Mouse (Mus musculus) embryo, embryonic 9.5 days (tissue): ENCODE results near the gene Cd276.
A peak's percentile ranks its signal among the peaks of the same experiment; 100 is the strongest.

Experiments
- DNase-seq: peaks from one replicate; pipeline ENCODE4 v3.0.0-alpha.2; 2017; ENCODE audit errors: extremely low spot score

Cd276 gene

GRCm38 (mm10) chr9:58550928-58551327 is 4.3 kb downstream of the Cd276 start:
- DNase-seq, result no peak

GRCm38 (mm10) chr9:58549694-58550093 is 5.5 kb downstream of the Cd276 start:
- DNase-seq, result no peak

DNA sequence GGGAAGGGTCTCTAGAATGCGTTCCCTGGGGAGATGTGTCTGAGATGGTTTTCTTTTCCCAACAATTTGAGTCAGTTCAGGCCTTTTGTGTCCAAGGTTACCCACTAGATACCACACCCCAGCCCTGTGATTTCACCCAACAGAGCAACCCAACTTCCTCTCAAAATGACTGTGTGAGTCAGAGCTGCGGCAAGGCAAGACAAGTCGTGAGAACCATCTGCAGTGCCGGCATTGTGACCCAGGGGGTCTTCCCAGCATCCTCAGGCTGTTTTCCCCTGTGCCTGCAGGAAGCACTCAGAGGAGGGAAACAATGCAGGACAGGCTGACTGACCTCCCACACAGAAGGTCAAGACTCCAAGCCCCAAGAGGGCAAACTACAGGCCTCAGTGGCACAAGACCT is 6.3 kb downstream of the Cd276 start:
- DNase-seq, result no peak

GRCm38 (mm10) chr9:58546630-58547360 is 8.4 kb downstream of the Cd276 start:
- no peak for DNase-seq

GRCm38 (mm10) chr9:58545428-58545827 is 9.8 kb downstream of the Cd276 start:
- DNase-seq, result no peak

- no peak for DNase-seq
Observed at GRCm38 (mm10) chr9:58544879-58545324, 10.3 kb downstream of the Cd276 start.

DNA sequence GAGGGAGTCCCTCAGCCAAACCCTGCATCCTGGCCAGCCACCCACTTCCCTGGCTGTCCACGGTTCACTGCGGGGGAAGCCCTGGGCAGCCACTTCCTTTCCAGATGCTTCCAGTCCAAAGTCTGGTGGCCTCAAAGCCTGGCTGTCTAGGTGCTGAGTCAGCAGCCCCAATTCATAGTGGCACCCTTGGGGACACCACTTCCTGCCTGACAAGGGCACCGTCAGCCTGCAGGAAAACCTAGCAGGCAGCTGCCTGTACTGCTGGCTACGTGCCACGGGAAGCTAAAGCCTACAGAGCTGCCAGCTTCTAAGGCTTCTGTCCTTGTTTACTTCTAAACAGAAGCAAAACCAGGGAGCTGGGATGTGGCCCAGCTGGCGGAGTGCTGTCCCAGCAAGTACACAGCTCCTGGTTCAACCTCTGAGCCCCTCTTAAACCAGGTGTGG is 13.3 kb downstream of the Cd276 start:
- no peak for DNase-seq

DNA sequence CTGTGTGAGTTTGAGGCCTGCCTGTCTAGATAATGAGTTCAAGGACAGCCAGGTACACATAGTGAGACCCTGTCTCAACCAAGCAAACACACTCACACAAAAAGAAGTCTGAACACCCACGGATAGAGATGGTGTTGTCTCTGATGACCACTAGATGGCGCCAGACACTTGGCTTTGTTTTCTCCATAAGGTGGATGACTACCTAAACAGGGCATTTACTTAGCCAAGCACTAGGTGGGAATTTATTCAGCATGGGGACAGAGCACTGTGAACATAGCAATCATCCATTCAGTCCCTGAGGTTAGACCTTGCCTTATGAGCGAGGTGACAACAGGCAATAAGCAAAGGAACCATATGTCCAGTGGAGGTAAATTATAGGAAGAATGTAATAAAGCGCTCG is 15.4 kb downstream of the Cd276 start:
- peak; percentile 48 for DNase-seq

- DNase-seq, result no peak
Observed at GRCm38 (mm10) chr9:58537774-58538173, 17.5 kb downstream of the Cd276 start.

DNA sequence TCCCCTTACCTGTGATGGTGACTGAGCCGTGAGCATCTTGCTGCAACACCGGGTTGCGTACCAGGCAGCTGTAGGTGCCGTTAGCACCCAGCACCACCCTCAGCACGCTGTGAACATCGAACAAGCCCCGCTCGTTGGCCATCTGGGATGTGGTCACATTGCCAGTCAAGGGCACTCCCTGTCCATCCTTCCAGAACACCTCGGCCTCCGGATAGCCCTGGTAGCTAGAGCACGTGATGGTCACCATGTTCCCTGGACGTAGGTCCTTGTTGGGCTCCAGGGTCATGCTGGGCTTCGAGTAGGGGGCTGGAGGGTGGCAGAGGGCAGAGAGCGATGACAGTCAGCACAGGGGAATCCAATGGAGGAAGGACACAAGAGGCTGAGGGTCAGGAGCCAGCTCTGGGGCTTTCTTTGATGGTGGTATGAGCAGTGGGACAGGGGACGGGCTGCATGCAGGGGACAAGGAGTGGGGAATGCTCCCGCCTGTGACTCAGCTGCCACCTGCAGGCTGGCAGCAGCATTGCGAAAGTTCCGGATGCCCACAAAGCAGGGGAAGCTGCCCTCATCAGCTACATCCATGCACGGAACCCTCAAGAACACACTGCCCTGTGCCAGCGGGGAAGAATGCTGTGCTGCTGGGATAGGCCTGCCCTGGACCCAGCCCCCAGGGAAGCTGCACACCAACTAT is 19.6 kb downstream of the Cd276 start:
- DNase-seq, result peak; percentile 43

- peak; percentile 61 for DNase-seq
Observed at GRCm38 (mm10) chr9:58534766-58535165, 20.5 kb downstream of the Cd276 start.

GRCm38 (mm10) chr9:58533322-58533721 is 21.9 kb downstream of the Cd276 start:
- DNase-seq, result no peak

- DNase-seq, result no peak
Observed at GRCm38 (mm10) chr9:58532236-58532635, 23.0 kb downstream of the Cd276 start.

- DNase-seq, result no peak
Observed at GRCm38 (mm10) chr9:58530407-58530806, 24.8 kb downstream of the Cd276 start.

GRCm38 (mm10) chr9:58527841-58528240 is 27.4 kb downstream of the Cd276 start:
- no peak for DNase-seq

DNA sequence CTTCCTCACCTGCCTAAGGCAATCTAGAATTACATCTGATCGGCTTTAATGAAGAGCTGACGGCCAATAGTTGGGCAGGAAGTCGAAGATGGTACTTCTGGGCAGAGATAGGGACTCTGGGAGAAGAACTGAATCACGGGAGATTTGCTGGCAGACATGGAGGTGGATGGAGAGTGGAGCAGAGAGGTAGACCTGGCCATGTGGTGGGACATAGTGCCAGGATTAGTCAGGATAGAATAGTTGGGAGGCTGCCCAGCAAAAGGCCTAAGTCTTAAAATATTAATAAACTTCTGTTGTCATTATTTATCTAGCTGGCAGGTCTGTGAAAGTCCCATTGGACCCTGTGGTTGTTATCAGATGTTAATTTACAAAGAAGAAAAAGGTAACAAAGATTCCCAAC is 30.1 kb downstream of the Cd276 start:
- DNase-seq, result no peak

GRCm38 (mm10) chr9:58521883-58522423 is 33.3 kb downstream of the Cd276 start:
- no peak for DNase-seq

- DNase-seq, result no peak
Observed at GRCm38 (mm10) chr9:58520816-58521581, 34.2 kb downstream of the Cd276 start.

DNA sequence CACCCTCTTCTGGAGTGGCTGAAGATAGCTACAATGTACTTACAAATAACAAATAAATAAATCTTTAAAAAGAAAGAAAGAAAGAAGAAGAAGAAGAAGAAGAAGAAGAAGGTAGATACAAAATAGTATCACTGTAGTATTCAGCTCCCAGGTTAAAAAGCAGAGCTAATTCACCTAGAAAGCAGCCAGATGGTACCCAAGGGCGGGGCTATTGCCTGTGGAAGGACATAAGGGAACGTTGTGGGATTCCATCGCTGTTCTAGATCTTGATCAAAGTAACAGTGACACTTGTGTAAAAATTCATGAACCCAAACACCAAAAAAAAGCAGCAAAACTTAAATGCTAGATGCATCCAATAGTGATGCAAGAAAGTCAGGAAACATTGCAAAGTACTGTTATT is 35.3 kb downstream of the Cd276 start:
- DNase-seq, result no peak

DNA sequence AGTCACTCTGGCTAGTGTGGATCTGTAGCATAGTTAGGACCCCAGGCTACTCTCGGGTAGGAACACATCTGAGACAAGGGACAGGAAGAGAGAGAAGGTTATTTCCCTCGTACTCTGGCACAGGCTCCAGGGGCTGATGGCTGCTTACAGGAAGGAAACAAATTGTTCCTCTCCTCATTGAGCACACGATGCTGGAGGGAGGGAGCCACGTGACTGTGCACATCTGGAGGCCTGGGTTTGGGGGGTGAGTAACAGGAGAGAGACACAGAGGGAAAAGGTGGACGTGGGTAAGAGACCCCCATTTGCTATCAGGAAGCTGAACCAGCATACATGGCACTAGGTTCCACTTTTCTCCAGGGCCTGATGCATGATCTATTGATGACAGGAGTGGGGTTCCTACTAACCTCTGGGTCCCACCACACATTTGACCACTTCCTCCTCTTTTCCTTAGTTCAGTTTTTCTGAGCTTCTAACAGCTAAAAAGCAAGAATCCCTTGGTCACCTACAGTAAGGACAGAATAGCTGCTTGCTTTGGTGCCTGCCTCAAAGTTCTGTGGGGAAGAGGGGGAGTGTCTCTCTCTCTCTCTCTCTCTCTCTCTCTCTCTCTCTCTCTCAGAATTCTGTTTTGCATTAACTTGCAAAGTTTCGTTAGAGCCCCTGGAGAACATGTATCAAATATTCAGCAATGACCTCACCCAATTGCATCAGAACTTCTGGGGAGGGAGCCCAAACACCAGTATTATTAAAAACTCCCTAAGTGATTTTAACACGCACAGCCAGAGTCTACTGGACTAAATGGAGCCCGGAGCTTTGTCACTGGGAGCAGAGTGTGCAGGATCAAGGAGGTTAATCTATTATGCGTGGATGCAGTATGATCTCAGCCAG is 37.1 kb downstream of the Cd276 start:
- DNase-seq, result no peak

GRCm38 (mm10) chr9:58516480-58516879 is 38.8 kb downstream of the Cd276 start:
- DNase-seq, result no peak
